10 mouse cellular contexts compared by ENCODE assay signal in the genomic region with DNA sequence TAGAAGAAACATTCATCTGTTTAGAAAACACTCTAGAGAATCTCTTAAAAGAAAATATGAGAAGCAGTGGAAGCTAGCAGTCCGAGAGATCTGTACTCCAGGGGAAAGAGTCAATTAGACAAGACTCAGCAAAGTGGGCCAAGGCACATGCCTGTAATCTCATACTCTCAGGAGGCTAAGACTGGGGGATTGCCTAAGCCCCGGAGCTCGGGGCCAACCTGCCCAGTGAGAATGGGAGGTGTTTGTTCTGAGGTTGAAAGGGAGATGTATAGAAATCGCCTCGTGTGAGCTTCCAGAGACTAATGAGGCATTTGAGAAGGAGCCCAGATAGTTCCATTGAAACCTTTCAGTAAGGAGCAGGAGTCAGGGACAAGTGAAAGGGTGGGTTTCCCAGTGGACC. TPM values are rescaled to one million over a fixed set of nuclear protein-coding genes. Genes with fewer than 3 reads are reported as not detected.
"Had no signal": no experiment of that assay in that cellular context is flagged by ENCODE, and none has a peak within 500 bp of the region (broad histone marks: within the 10 kb centered on the region; RNA-seq: fewer than 3 reads in every experiment).

No protein-coding gene starts in this region.

- DNase-seq: kidney, adult 9 months; kidney, postnatal 4 days; left cerebral cortex, postnatal 4 days; lung, adult 18-20 months; midbrain, embryonic 14.5 days; right cerebral cortex, adult 18-20 months; right cerebral cortex, postnatal 25 days; thymus, postnatal 4 days had no signal

RNA-seq across cellular contexts. Expression of gene Apod, which starts 20.2 kb away (rescaled TPM):
- total RNA-seq: liver, adult 2 months; megakaryocyte-erythroid progenitor cell, adult 5-6 weeks had no signal
